Mouse (Mus musculus): ENCODE data around the gene Bahd1. TPM values are rescaled to one million over a fixed set of nuclear protein-coding genes. Genes with fewer than 3 reads are reported as not detected.

Gene Bahd1
- total and polyA plus RNA-seq, 3 experiments = 14.1 to 37.8 (median 32.1) TPM

GRCm38 (mm10) chr2:118905433-118906117, 5.4 kb downstream of the Bahd1 start (continued):
- TF ChIP-seq CHD2 (IDR thresholded peaks at IDR 0.05; ENCODE audit: low read length) (peak; percentile 60; the same call in 1 of the 2 replicates), ELF1 (IDR thresholded peaks at IDR 0.05; ENCODE audit: low read depth, low read length) (peak; percentile 73), JUND (conservative IDR thresholded peaks at IDR 0.05; ENCODE audit: low read depth, low read length) (peak; percentile 21; the same call in 1 of the 2 replicates), MYC (IDR thresholded peaks at IDR 0.05; ENCODE audit: low read depth, low read length) (peak; percentile 75), KAT2A (IDR thresholded peaks at IDR 0.05; ENCODE audit: insufficient replicate concordance, low read length) (no peak), CTCF (conservative IDR thresholded peaks at IDR 0.05 in 1 of 2, IDR thresholded peaks at IDR 0.05 in 1 of 2; ENCODE audit: low read depth in 2 of 2, low read length in 2 of 2) (no peak), USF1 (IDR thresholded peaks at IDR 0.05; ENCODE audit: low read depth, low read length) (no peak), TCF12 (IDR thresholded peaks at IDR 0.05; ENCODE audit: low read depth, low read length) (peak; percentile 67), MEF2A (IDR thresholded peaks at IDR 0.05; ENCODE audit: borderline replicate concordance, low read depth, low read length) (peak; percentile 32), NELFE (IDR thresholded peaks at IDR 0.05; ENCODE audit: low read depth, low read length) (no peak; the same call in 1 of the 2 replicates)

GRCm38 (mm10) chr2:118906118-118906492, 5.9 kb downstream of the Bahd1 start:
- Histone ChIP-seq H3K79me2 (replicated peaks; ENCODE audit: control insufficient read depth, extremely low read depth, insufficient read depth, poor library complexity, severe bottlenecking) (peaks cover 89% of the 10 kb centered on the region), H3K36me3 (replicated peaks in 1 of 2; ENCODE audit: control insufficient read depth in 1 of 2, insufficient read depth in 1 of 2, low read length in 1 of 2) (peaks cover 0 to 2% of the 10 kb centered on the region in 2 experiments), H3K9me3 (replicated peaks; ENCODE audit: low read length) (no peaks in the 10 kb centered on the region), H3K27me3 (replicated peaks) (no peaks in the 10 kb centered on the region), H3K4me3 (replicated peaks in 1 of 3; ENCODE audit: low read depth in 2 of 3, low read length in 2 of 3, poor library complexity in 1 of 3) (peak overlapping the region; percentile 5 to 42 (median 36)), H3K4me2 (ENCODE audit: insufficient read depth, low read depth, poor library complexity, severe bottlenecking) (peak overlapping the region; percentile 60), H3K4me1 (ENCODE audit: control insufficient read depth in 1 of 2, insufficient read depth in 2 of 2) (peaks cover 26 to 67% of the 10 kb centered on the region in 2 experiments), H3K9ac (ENCODE audit: insufficient read depth, low read depth) (peak overlapping the region; percentile 29), H3K27ac (ENCODE audit: insufficient read depth, low read depth) (peak overlapping the region; percentile 98)
- in situ Hi-C loops (cut with MboI; ENCODE audit: low pct_ligation_motif_present, low pct_unique_long_range_greater_than_20kb, low sequenced_read_pairs) = no loop called here
- TF ChIP-seq ZKSCAN1 (IDR thresholded peaks at IDR 0.05; ENCODE audit: borderline replicate concordance, low read depth, low read length) (no peak), CHD1 (IDR thresholded peaks at IDR 0.05; ENCODE audit: low read depth, low read length) (0 out of 2 replicates have a peak, but pooled peaks have one; percentile 66), MYC (IDR thresholded peaks at IDR 0.05; ENCODE audit: low read depth, low read length) (no peak), BHLHE40 (IDR thresholded peaks at IDR 0.05; ENCODE audit: low read depth, low read length) (no peak), RCOR1 (conservative IDR thresholded peaks at IDR 0.05; ENCODE audit: low read depth, low read length) (no peak), KAT2A (IDR thresholded peaks at IDR 0.05; ENCODE audit: insufficient replicate concordance, low read length) (no peak), USF1 (IDR thresholded peaks at IDR 0.05; ENCODE audit: low read depth, low read length) (no peak), HCFC1 (IDR thresholded peaks at IDR 0.05; ENCODE audit: low read depth, low read length) (no peak), EP300 (IDR thresholded peaks at IDR 0.05; ENCODE audit: low read length) (no peak), CTCF (conservative IDR thresholded peaks at IDR 0.05 in 1 of 2, IDR thresholded peaks at IDR 0.05 in 1 of 2; ENCODE audit: low read depth in 2 of 2, low read length in 2 of 2) (no peak; a peak in 1 of 4 replicates), IRF4 (IDR thresholded peaks at IDR 0.05; ENCODE audit: low read depth, low read length) (no peak), E2F4 (IDR thresholded peaks at IDR 0.05; ENCODE audit: insufficient replicate concordance, low read depth, low read length) (no peak), MAZ (IDR thresholded peaks at IDR 0.05; ENCODE audit: low read depth, low read length) (no peak; the same call in 1 of the 2 replicates), SIN3A (IDR thresholded peaks at IDR 0.05; ENCODE audit: low read length) (peak; percentile 6; the same call in 1 of the 2 replicates), ELF1 (IDR thresholded peaks at IDR 0.05; ENCODE audit: low read depth, low read length) (no peak), ZMIZ1 (IDR thresholded peaks at IDR 0.05; ENCODE audit: low read depth, low read length) (no peak), JUN (IDR thresholded peaks at IDR 0.05; ENCODE audit: insufficient read depth, low read depth, low read length) (no peak), NRF1 (IDR thresholded peaks at IDR 0.05; ENCODE audit: low read depth, low read length) (no peak), MXI1 (IDR thresholded peaks at IDR 0.05; ENCODE audit: low read depth, low read length) (peak; percentile 38; the same call in 1 of the 2 replicates), TCF12 (IDR thresholded peaks at IDR 0.05; ENCODE audit: low read depth, low read length) (no peak), SMC3 (IDR thresholded peaks at IDR 0.05; ENCODE audit: low read depth, low read length) (no peak), JUND (conservative IDR thresholded peaks at IDR 0.05; ENCODE audit: low read depth, low read length) (no peak), GABPA (IDR thresholded peaks at IDR 0.05; ENCODE audit: insufficient replicate concordance, low read depth, low read length) (no peak), PAX5 (IDR thresholded peaks at IDR 0.05; ENCODE audit: low read length) (no peak), POLR2A (IDR thresholded peaks at IDR 0.05; ENCODE audit: low read depth, low read length) (no peak; the same call in 1 of the 2 replicates)
- dilution Hi-C loops (cut with MboI; ENCODE audit: extremely low pct_ligation_motif_present, extremely low pct_unique_long_range_greater_than_20kb, low sequenced_read_pairs) = no loop called here
- no peak for DNase-seq (ENCODE audit: extremely low read depth)
